Mouse (Mus musculus) gastrocnemius, adult 8-10 months (tissue): Measurements from ENCODE around the gene Irgm2. TPM values are rescaled to one million over a fixed set of nuclear protein-coding genes. Genes with fewer than 3 reads are reported as not detected.
A peak's percentile ranks its signal among the peaks of the same experiment; 100 is the strongest.
"Not testable (repeated sequence)": the region's sequence is repeated elsewhere in the genome, so short reads cannot be mapped to it uniquely, and the experiment has no call there.

Source experiments
- DNase-seq, 2 experiments: peaks; one replicate each; pipeline ENCODE4 v3.0.0; 2022; ENCODE audit warnings: low spot score in 2 of 2
- total RNA-seq, 4 experiments: library from RNA; stranded (reverse); gene quantifications; 2 replicates each; pipeline ENCODE4 v1.2.4; 2022

Gene Irgm2
- 10 to 100 TPM in 2 of 4 experiments, 1 to 10 TPM in 2; 8.3 to 11.3 (median 9.9) TPM for total RNA-seq

GRCm38 (mm10) chr11:58199229-58200037 lies at the start of gene Irgm2, which contains the start of gene Igtp:
Gene Irgm2, plus strand, starts transcription at chr11:58199618.
Gene Igtp, plus strand, starts transcription at chr11:58199556.
- peak; percentile 71 to 74 for DNase-seq

DNA sequence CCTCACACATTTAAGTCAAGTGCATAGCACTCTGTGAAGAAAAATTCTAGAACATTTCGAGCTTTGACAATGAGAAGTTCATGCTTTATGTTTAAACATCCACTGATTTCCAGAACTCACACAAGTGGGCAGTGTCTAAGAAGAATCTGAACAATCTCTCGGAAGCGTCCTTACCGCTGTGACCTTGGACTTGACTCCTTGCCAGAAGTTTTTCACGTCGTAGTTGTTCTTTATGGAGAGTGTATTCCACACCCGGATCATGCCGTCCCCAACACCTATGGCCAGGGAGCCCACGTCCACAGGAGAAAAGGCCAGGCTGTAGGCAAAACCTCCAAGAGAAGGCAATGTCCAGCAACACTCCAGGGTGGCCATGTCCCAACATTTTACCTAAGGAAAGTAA lies 44.0 kb upstream of the Irgm2 start:
- no peak for DNase-seq

- DNase-seq: no peak
These were observed 42.5 kb upstream of the Irgm2 start for GRCm38 (mm10) chr11:58156871-58157270.

- DNase-seq: no peak
These were observed 34.3 kb upstream of the Irgm2 start for GRCm38 (mm10) chr11:58165072-58165471.

DNA sequence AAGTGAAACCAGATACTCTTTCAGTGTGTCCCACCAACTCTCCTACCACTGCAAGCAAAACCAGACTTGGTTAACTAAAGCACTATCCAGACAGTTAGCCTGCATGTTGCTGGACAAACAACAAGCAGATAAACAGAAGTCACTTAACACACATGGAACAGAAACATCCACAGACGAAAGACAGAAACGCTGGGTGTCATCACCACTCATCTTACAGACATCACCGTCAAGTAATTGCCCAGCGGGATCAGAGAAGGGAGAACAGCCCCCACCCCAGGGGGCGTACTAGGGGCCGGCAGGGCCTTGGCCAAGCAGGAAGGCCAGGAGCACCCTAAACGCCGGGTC lies 31.6 kb upstream of the Irgm2 start:
- DNase-seq: no peak

DNA sequence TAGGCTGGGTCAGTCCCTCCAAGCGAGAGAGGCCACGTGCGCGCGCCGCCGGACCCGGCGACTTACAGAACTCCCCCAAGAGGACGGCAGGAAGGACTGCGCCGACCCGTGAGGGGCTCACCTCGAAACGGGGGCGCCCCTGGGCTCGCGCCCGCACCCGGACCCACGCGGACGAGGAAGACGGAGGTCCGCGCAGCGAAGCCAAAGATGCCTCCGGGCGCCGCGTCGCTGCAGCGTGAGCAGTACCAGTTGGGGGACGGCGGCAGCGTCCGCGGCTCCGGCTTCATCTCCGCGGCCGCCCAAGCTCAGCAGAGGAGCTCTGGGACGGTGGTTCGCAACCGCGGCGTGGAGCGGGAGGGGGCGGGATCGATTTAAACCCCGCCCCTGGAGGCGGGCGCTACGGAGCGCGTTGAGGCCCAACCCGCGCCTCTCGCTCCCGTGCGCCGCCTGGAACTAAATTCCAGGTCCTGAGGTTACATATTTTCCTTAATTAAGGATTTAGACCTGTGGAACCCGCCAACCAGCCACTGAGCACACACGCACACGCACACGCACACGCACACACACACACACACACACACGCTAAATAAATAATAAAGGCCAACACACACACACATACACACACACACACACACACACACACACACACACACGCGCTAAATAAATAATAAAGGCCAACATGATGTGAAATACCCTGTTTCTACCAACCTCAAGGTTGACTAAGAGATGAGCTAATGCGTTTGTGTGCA lies 31.1 kb upstream of the Irgm2 start, which contains the start of gene Gemin5:
Gene Gemin5, minus strand, starts transcription at position 373 of the 749 bp plus-strand sequence.
- peak; percentile 69 to 77 for DNase-seq

DNA sequence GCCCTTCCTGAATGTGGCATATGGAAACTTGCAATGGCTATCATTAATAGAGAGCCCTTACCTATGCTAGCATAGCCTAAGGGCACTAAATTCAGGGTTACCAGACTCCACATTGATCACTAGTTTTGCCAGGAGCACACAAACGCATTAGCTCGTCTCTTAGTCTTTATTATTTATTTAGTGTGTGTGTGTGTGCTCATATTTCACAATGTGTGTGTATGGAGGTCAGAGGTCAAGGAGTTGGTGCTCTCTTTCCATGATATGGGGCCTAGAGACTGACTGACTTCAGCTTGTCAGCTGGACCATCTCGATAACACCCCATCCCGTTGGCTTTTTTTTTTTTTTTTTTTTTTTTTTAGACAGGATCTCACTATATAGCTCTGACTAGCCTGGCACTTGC lies 29.8 kb upstream of the Irgm2 start:
- DNase-seq: no peak

GRCm38 (mm10) chr11:58171459-58172091 lies 27.8 kb upstream of the Irgm2 start, which contains the start of gene Mrpl22:
Gene Mrpl22, plus strand, starts transcription at chr11:58171661.
- peak; percentile 87 to 91 for DNase-seq

GRCm38 (mm10) chr11:58179563-58179962 lies 19.9 kb upstream of the Irgm2 start:
- DNase-seq: peak; percentile 68 to 77

GRCm38 (mm10) chr11:58179986-58180385 lies 19.4 kb upstream of the Irgm2 start:
- not testable (repeated sequence) for DNase-seq

DNA sequence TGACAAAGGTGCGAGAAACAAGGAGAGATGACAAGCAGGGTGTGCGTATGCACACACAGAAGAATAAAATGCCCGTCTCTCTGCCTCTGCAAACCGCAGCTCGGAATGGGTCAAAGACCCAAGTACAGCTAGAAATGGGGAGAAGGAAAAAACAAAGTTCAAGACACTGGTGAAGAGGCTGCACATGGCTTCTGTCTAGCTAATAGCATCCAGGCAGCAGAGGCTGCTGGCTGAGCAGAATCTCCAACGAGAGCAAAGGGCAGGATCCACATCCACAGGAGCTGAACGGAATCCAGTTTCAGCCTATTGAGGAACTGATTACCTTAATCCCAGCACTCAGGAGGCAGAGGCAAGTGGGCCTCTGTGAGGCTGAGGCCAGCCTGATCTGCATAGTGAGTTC lies 18.7 kb upstream of the Irgm2 start:
- no peak for DNase-seq

GRCm38 (mm10) chr11:58183579-58183978 lies 15.8 kb upstream of the Irgm2 start:
- DNase-seq: no peak

GRCm38 (mm10) chr11:58189675-58190074 lies 9.7 kb upstream of the Irgm2 start:
- no peak for DNase-seq

DNA sequence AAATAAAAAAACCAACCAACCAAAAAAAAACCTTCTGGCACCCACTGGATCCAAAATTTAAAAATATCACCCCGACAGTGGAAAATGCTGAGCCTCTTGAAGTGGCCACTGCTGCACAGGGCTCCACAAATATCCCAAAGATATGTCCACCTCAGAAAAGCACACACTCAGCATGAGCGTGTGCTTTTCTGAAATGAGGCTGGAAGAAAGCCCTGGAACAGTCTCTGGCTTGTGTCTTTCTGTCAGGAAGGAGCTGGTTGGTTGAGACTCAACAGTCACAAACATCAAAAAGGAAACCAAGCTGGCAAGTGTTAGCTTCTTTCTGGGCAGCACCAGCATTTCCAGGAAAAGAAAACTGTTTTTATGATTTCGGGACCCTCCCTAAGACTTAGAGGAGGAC lies 6.1 kb upstream of the Irgm2 start:
- DNase-seq: no peak

DNA sequence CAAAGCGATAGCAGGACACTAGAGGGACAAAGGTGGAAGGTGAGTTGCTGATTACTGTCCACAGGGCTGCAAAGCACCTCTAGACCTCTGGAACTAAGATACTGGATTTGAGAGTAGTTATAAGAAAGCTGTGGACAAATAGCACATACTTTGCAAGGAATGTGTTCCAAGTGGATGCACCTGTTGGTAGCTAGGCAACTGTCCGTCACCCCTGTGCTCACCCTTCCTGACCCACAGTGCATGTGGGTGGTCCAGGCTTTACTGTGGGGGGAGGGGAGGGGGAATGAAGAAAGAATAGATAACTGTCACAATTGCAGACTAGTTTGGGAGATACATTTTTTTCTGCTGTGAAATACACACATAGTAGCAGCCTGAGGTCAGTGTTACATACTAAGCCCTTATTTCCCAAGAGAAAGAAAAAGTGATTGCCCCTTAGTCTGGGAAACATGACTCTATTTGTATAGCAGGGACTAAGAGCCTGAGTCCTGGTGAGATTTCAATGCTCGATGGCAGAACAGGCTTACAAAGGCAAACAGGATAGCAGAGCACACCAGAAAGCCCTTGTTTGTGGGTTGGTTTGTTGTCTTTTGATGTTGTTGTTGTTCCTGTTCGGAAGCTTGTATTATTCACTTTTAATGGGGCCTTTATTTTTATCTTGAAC lies 5.4 kb upstream of the Irgm2 start:
- no peak for DNase-seq

DNA sequence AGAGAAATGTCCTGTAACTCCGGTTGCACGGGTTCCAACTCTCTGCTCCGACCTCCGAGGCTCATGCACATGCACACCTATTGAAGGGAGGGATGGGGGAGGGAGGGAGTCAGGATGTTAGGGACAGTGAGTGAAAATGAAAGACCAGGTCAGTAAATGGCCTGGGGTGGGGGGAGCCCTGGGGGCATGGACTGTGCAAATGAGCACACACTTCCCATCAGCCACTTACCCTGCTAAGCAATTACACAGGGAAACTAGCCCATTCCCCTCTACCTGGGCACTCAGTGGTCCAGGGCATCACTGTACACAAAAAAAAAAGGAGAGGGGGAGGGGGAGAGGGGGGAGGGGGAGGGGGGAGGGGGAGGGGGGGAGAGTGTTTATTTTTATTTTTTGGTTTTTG lies 755 bp upstream of the Irgm2 start:
- DNase-seq: no peak

DNA sequence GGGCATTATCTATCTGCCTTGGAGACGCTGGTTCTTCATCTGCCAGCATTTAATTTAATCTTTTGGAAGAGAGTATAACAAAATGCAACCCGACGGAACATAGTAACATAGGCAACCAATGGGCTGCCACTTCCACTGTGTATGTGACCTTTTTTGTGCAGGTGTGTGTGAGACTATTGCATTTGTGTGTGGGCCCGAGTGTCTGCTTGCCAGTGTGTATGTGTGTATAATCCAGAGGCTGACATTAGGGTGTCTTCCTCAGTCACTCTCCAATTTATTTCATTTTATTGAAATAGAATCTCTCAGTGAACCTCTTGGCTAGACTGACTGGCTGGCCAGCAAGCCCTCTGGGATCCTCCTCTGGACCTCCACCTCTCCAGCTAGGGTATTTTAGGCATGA lies 808 bp downstream of the Irgm2 start:
- no peak for DNase-seq

DNA sequence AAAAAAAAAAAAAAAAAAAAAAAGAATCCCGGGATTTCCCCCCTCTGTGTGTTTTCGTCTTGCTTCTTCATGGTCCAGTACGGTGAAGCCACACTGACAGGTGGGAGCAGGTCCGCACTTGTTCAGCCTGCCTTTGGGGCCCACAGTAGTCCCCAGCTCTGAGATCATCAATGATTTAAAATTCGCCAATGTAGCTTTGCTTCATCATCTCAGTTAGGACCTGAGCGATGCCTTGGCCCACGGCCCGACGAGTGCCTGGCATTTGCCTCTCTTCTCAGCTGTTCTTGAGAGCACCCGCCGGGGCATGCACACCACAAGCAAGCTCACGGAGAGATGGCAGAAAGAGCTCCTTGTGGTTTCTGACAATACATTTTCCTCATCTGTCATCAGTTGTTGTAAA lies 1.6 kb downstream of the Irgm2 start:
- no peak for DNase-seq

- DNase-seq: no peak
These were observed 11.0 kb downstream of the Irgm2 start for GRCm38 (mm10) chr11:58210321-58210886.

DNA sequence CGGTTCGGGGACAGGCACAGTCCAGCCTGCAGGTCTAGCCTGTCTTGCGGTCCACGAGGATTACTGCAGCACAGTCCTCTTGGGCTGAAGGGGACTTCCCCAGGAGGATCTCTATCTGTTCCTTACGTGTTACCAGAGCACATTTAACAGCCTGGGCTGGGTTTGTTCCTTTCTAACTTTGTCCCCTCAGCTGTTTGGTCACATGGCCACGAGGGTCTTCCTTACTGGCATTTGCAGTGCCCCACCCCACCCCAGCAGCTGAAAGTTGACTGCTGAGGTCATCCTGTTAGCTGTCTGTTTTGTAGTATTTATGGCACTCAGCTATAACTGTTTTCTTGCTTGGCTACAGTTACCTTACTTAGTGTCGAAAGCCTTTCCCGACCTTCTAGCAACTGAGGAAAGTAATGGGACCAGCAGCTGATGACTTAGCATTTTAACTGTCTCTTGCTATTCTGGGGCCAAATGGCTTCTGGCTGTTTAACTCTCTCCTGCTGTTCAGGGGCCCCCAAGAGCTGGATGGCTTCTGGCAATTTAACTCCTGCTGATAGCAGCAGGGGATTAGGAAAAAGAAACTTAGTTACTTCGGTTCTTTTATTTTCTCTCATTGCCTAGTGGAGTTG lies 11.8 kb downstream of the Irgm2 start:
- DNase-seq: peak in 1 of 2 experiments; percentile 39

- no peak for DNase-seq
These were observed 12.3 kb downstream of the Irgm2 start for GRCm38 (mm10) chr11:58211682-58212067.
